Mouse (Mus musculus) hindbrain, embryonic 10.5 days (tissue): Measurements from ENCODE around the gene Gprc5c. TPM values are rescaled to one million over a fixed set of nuclear protein-coding genes. Genes with fewer than 3 reads are reported as not detected.

Experiments used
- DNase-seq: peaks from one replicate; pipeline ENCODE4 v3.0.0-alpha.2; 2017; ENCODE audit warnings: low spot score
- H3K27ac ChIP-seq: fragments of 300-500 bp; sonication (generic); 2 replicates; pipeline ENCODE4 v1.5.1; 2016; ENCODE audit warnings: mild to moderate bottlenecking, moderate library complexity
- H3K27me3 ChIP-seq: fragments of 300-500 bp; sonication (generic); 2 replicates; pipeline ENCODE4 v1.6.1; 2016; ENCODE audit warnings: mild to moderate bottlenecking; ENCODE audit not compliant: poor library complexity, insufficient read depth, severe bottlenecking
- H3K36me3 ChIP-seq: fragments of 300-500 bp; sonication (generic); 2 replicates; pipeline ENCODE4 v1.6.1; 2016; ENCODE audit warnings: mild to moderate bottlenecking, moderate library complexity
- H3K4me1 ChIP-seq: fragments of 300-500 bp; sonication (generic); replicated peaks from 2 replicates; pipeline ENCODE4 v1.6.1; 2016; ENCODE audit warnings: mild to moderate bottlenecking
- H3K4me3 ChIP-seq: fragments of 300-500 bp; sonication (generic); 2 replicates; pipeline ENCODE4 v1.5.1; 2016; ENCODE audit warnings: mild to moderate bottlenecking, moderate library complexity
- H3K9me3 ChIP-seq: fragments of 300-500 bp; sonication (generic); 2 replicates; pipeline ENCODE4 v1.6.1; 2016; ENCODE audit warnings: mild to moderate bottlenecking, moderate library complexity
- WGBS: fragments of 180-500 bp; shearing (Covaris S2); methylation state at CpG from one replicate; pipeline ENCODE4 v1.1.7; 2016; 5-methylcytosine and 5-hydroxymethylcytosine counted together
- polyA plus RNA-seq: library from polyadenylated mRNA; unstranded; fragments of >200 nt; fragmentation: Nextera tagmentation; extraction: Ambion mirVana; gene quantifications from 2 replicates; pipeline ENCODE4 v1.2.1, GENCODE M21; 2016

Gprc5c gene
- polyA plus RNA-seq, 1 experiment from 2014 or later: 31.5 TPM

DNA sequence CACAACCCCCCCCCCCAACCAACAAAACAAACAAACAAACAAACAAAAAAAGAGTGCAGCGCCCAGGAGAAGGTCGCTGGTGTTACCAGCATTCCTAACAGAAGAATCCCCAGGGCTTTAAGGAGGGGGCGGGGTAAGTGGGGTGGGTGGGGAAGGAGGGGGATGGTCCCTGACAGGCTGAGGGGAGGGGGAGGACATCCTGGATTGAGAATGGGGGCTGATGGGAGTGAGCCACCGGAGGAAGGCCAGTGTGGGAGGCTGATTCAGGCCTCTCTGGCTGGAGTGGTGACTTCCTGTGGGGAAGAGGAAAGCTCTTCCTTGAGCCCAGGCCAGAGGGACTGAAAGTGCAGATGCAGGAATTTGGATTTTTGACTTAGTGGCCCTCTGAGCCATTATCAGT, 4.6 kb upstream of the Gprc5c start:
- peaks cover 59% of the 10 kb centered on the region for H3K4me1 ChIP-seq
- 0 out of 2 replicates have a peak overlapping the region, but pooled peaks have one; percentile 45 for H3K27ac ChIP-seq
- WGBS: 64% methylated on average over 4 of the region's 4 CpGs

DNA sequence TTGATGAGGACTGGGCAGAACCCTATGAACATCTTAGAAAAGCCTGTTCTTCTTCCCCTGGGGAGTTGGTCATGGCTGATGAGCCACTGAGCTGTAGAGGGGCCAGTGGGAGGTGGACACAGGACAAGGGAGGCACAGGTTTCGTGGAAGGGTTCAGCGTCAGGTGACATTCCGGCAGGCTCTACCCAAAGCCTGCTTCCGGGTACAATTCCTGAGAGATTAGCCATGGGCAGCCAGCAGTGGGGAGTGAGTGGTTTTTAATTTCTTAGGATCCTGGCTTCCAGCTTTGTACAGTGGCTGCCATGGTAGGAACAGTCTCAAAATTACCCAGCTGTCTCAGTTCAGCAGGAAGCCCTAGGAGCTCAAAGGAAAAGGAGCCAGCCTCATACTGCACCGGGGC, 3.9 kb upstream of the Gprc5c start:
- Histone ChIP-seq H3K27me3 (peaks cover 35% of the 10 kb centered on the region), H3K9me3 (no peaks in the 10 kb centered on the region), H3K4me3 (no peak overlapping the region), H3K27ac (no peak overlapping the region), H3K36me3 (no peaks in the 10 kb centered on the region), H3K4me1 (peaks cover 66% of the 10 kb centered on the region)
- no peak for DNase-seq
- WGBS: 82% methylated on average over 5 of the region's 5 CpGs

More for the DNA sequence above, 4.6 kb upstream of the Gprc5c start:
- no peaks in the 10 kb centered on the region for H3K36me3 ChIP-seq
- H3K27me3 ChIP-seq: peaks cover 29% of the 10 kb centered on the region
- no peak for DNase-seq
- H3K4me3 ChIP-seq: no peak overlapping the region
- 0 out of 2 replicates have a peak, but pooled peaks cover 3% of the 10 kb centered on the region for H3K9me3 ChIP-seq

GRCm38 (mm10) chr11:114849572-114849971, 1.4 kb upstream of the Gprc5c start:
- peak overlapping the region; percentile 92; the same call in 1 of the 2 replicates for H3K27ac ChIP-seq
- peaks cover 74% of the 10 kb centered on the region for H3K4me1 ChIP-seq
- DNase-seq: no peak
- H3K4me3 ChIP-seq: no peak overlapping the region
- H3K36me3 ChIP-seq: no peaks in the 10 kb centered on the region
- WGBS: 3% methylated on average over 2 of the region's 2 CpGs
- H3K27me3 ChIP-seq: peaks cover 61% of the 10 kb centered on the region
- no peaks in the 10 kb centered on the region for H3K9me3 ChIP-seq

DNA sequence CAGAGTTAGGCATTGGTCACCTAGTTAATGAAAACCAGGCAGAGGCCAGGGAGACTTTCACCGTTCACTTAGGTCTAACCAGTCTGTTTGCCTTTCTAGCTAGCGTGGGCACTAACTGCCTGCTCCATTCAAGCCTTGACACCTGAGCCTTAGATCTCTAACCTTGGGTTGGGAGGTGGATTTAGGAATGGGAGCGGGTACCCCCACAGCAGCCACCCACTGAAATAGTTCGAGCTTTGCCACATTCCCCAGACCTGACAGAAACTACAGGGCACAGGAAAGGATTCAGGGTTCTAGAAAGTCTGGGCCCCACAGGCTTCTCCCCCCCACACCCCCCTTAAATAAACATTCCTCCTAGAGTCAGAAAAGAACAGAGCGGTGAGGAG, 893 bp upstream of the Gprc5c start:
- peaks cover 72% of the 10 kb centered on the region for H3K4me1 ChIP-seq
- H3K4me3 ChIP-seq: peak overlapping the region; percentile 74
- 11% methylated on average over 5 of the region's 5 CpGs for WGBS
- peaks cover 66% of the 10 kb centered on the region for H3K27me3 ChIP-seq
- H3K9me3 ChIP-seq: no peaks in the 10 kb centered on the region
- no peak for DNase-seq
- H3K36me3 ChIP-seq: no peaks in the 10 kb centered on the region
- H3K27ac ChIP-seq: peak overlapping the region; percentile 92; the same call in 1 of the 2 replicates

DNA sequence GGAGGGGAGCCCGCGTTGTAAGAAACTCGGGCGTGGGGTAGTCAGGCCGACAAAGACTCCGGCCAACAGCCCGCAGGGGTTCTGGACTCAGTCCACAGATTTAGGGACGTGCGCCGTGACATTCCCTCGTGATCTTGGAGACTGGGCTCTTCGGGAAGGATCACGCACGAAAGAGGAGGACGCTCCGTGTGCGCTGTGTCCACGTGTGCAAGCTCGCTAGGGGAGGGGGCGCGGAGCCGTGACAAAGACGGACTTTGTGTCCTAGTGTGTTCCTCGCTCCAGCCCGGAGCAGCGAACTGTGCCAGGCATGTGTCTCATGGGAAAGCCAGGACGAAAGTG, 286 bp downstream of the Gprc5c start:
- H3K27me3 ChIP-seq: peaks cover 66% of the 10 kb centered on the region
- peaks cover 66% of the 10 kb centered on the region for H3K4me1 ChIP-seq
- no peak for DNase-seq

GRCm38 (mm10) chr11:114851608-114852310, 807 bp downstream of the Gprc5c start:
- DNase-seq: peak; percentile 75
- Histone ChIP-seq H3K4me3 (peak overlapping the region; percentile 74), H3K36me3 (no peaks in the 10 kb centered on the region), H3K9me3 (no peaks in the 10 kb centered on the region), H3K4me1 (peaks cover 61% of the 10 kb centered on the region), H3K27ac (peak overlapping the region; percentile 92), H3K27me3 (peaks cover 66% of the 10 kb centered on the region)
- under 1% methylated on average over 65 of the region's 65 CpGs for WGBS

More for the DNA sequence above, 286 bp downstream of the Gprc5c start:
- 0% methylated on average over 27 of the region's 27 CpGs for WGBS
- Histone ChIP-seq H3K4me3 (peak overlapping the region; percentile 74), H3K36me3 (no peaks in the 10 kb centered on the region), H3K9me3 (no peaks in the 10 kb centered on the region), H3K27ac (peak overlapping the region; percentile 92)

- peak; percentile 67 for DNase-seq
- peaks cover 66% of the 10 kb centered on the region for H3K27me3 ChIP-seq
- H3K4me1 ChIP-seq: peaks cover 57% of the 10 kb centered on the region
- WGBS: 1% methylated on average over 40 of the region's 40 CpGs
- H3K4me3 ChIP-seq: peak overlapping the region; percentile 74
- H3K27ac ChIP-seq: peak overlapping the region; percentile 92
- H3K36me3 ChIP-seq: no peaks in the 10 kb centered on the region
- H3K9me3 ChIP-seq: no peaks in the 10 kb centered on the region
These were observed 1.6 kb downstream of the Gprc5c start for GRCm38 (mm10) chr11:114852311-114853173.

GRCm38 (mm10) chr11:114853174-114853838, 2.4 kb downstream of the Gprc5c start:
- Histone ChIP-seq H3K27ac (peak overlapping the region; percentile 92), H3K36me3 (no peaks in the 10 kb centered on the region), H3K4me1 (peaks cover 57% of the 10 kb centered on the region), H3K4me3 (peak overlapping the region; percentile 74), H3K27me3 (peaks cover 66% of the 10 kb centered on the region), H3K9me3 (no peaks in the 10 kb centered on the region)
- 12% methylated on average over 7 of the region's 7 CpGs for WGBS
- no peak for DNase-seq

- Histone ChIP-seq H3K27ac (no peak overlapping the region), H3K9me3 (0 out of 2 replicates have a peak, but pooled peaks cover 3% of the 10 kb centered on the region), H3K4me3 (no peak overlapping the region), H3K27me3 (peaks cover 55% of the 10 kb centered on the region), H3K4me1 (peaks cover 46% of the 10 kb centered on the region), H3K36me3 (no peaks in the 10 kb centered on the region)
- no peak for DNase-seq
- 82% methylated on average over 6 of the region's 6 CpGs for WGBS
These were observed 3.6 kb downstream of the Gprc5c start for GRCm38 (mm10) chr11:114854581-114854980.

- Histone ChIP-seq H3K36me3 (no peaks in the 10 kb centered on the region), H3K4me3 (no peak overlapping the region), H3K4me1 (peaks cover 31% of the 10 kb centered on the region), H3K9me3 (0 out of 2 replicates have a peak, but pooled peaks cover 3% of the 10 kb centered on the region), H3K27ac (no peak overlapping the region), H3K27me3 (peaks cover 40% of the 10 kb centered on the region)
- 90% methylated on average over 5 of the region's 5 CpGs for WGBS
- DNase-seq: no peak
These were observed 5.2 kb downstream of the Gprc5c start for GRCm38 (mm10) chr11:114856125-114856524.

GRCm38 (mm10) chr11:114858641-114859040, 7.7 kb downstream of the Gprc5c start:
- peaks cover 6% of the 10 kb centered on the region; the same call in 1 of the 2 replicates for H3K4me1 ChIP-seq
- no peak for DNase-seq
- WGBS: 97% methylated on average over 2 of the region's 2 CpGs

GRCm38 (mm10) chr11:114861057-114861456, 10.1 kb downstream of the Gprc5c start:
- H3K4me1 ChIP-seq: peaks cover 7% of the 10 kb centered on the region
- DNase-seq: no peak
- WGBS: 94% methylated on average over 2 of the region's 2 CpGs
- H3K9me3 ChIP-seq: 0 out of 2 replicates have a peak, but pooled peaks cover 3% of the 10 kb centered on the region
- peaks cover 12% of the 10 kb centered on the region for H3K36me3 ChIP-seq
- no peak overlapping the region for H3K27ac ChIP-seq
- no peaks in the 10 kb centered on the region for H3K27me3 ChIP-seq
- H3K4me3 ChIP-seq: no peak overlapping the region

More at GRCm38 (mm10) chr11:114858641-114859040, 7.7 kb downstream of the Gprc5c start:
- H3K27ac ChIP-seq: no peak overlapping the region
- 0 out of 2 replicates have a peak, but pooled peaks cover 3% of the 10 kb centered on the region for H3K9me3 ChIP-seq
- no peak overlapping the region for H3K4me3 ChIP-seq
- H3K36me3 ChIP-seq: peaks cover 5% of the 10 kb centered on the region; the same call in 1 of the 2 replicates
- H3K27me3 ChIP-seq: peaks cover 15% of the 10 kb centered on the region
